Mouse (Mus musculus) CH12.LX (cell line): ENCODE results near the gene Olfml2b. TPM values are rescaled to one million over a fixed set of nuclear protein-coding genes. Genes with fewer than 3 reads are reported as not detected.
A peak's percentile ranks its signal among the peaks of the same experiment; 100 is the strongest.

Source experiments
- DNase-seq: peaks from one replicate; pipeline ENCODE4 v3.0.0-alpha.2; 2013; ENCODE audit errors: extremely low read depth
- H3K27ac ChIP-seq: 2 replicates; pipeline ENCODE4 v1.5.1; 2012; ENCODE audit warnings: low read depth, mild to moderate bottlenecking, control low read depth, moderate library complexity; ENCODE audit not compliant: insufficient read depth
- H3K27me3 ChIP-seq: replicated peaks from 2 replicates; pipeline ENCODE3; 2012; ENCODE audit warnings: inconsistent platforms
- H3K36me3 ChIP-seq, 2 experiments: replicated peaks in 1 of 2; 2 replicates each; pipeline versions ENCODE3 to v1.6.1; 2012; ENCODE audit warnings: inconsistent platforms in 1 of 2, low read length in 1 of 2, mild to moderate bottlenecking in 1 of 2, mixed read lengths in 1 of 2, moderate library complexity in 1 of 2; ENCODE audit not compliant: control insufficient read depth in 1 of 2, insufficient read depth in 1 of 2
- H3K4me1 ChIP-seq, 2 experiments: 2 replicates each; pipeline ENCODE4 v1.6.1; 2012; ENCODE audit warnings: inconsistent platforms in 1 of 2, moderate library complexity in 1 of 2; ENCODE audit not compliant: insufficient read depth in 2 of 2, control insufficient read depth in 1 of 2
- H3K4me2 ChIP-seq: 2 replicates; pipeline ENCODE4 v1.6.1; 2012; ENCODE audit warnings: low read depth, mild to moderate bottlenecking, control low read depth; ENCODE audit not compliant: poor library complexity, insufficient read depth, severe bottlenecking
- H3K4me3 ChIP-seq, 3 experiments: fragments of 150-350 bp in 1 of 3; sonication (generic) in 1 of 3; replicated peaks in 1 of 3; 2 replicates each; pipeline versions ENCODE3 to v1.5.1; 2011 to 2012; ENCODE audit warnings: low read depth in 2 of 3, low read length in 2 of 3, mild to moderate bottlenecking in 2 of 3, moderate library complexity in 2 of 3, control low read depth in 1 of 3, improper control_type of control experiment in 1 of 3, inconsistent platforms in 1 of 3, mixed read lengths in 1 of 3; ENCODE audit not compliant: poor library complexity in 1 of 3
- H3K79me2 ChIP-seq: replicated peaks from 2 replicates; pipeline ENCODE4 v1.6.1; 2012; ENCODE audit warnings: mild to moderate bottlenecking, moderate library complexity; ENCODE audit not compliant: control insufficient read depth, poor library complexity, insufficient read depth, severe bottlenecking; ENCODE audit errors: extremely low read depth
- H3K9ac ChIP-seq: 2 replicates; pipeline ENCODE4 v1.6.1; 2012; ENCODE audit warnings: low read depth, mild to moderate bottlenecking, control low read depth, moderate library complexity; ENCODE audit not compliant: insufficient read depth
- H3K9me3 ChIP-seq: replicated peaks from 2 replicates; pipeline ENCODE3; 2012; ENCODE audit warnings: low read length, inconsistent platforms, mixed read lengths
- BHLHE40 ChIP-seq: IDR thresholded peaks from 2 replicates; pipeline ENCODE4 v1.6.1; 2011; ENCODE audit warnings: mild to moderate bottlenecking, low read depth, low read length, improper control_type of control experiment
- CHD1 ChIP-seq: IDR thresholded peaks from 2 replicates; pipeline ENCODE4 v1.6.1; 2012; ENCODE audit warnings: low read depth, low read length, improper control_type of control experiment, inconsistent platforms
- E2F4 ChIP-seq: IDR thresholded peaks from 2 replicates; pipeline ENCODE4 v1.6.1; 2011; ENCODE audit warnings: low read depth, low read length, improper control_type of control experiment; ENCODE audit not compliant: insufficient replicate concordance
- ELF1 ChIP-seq: IDR thresholded peaks from 2 replicates; pipeline ENCODE4 v1.6.1; 2014; ENCODE audit warnings: low read depth, mild to moderate bottlenecking, inconsistent platforms, low read length, improper control_type of control experiment
- EP300 ChIP-seq: IDR thresholded peaks from 2 replicates; pipeline ENCODE4 v1.6.1; 2011; ENCODE audit warnings: low read length, improper control_type of control experiment
- IRF4 ChIP-seq: IDR thresholded peaks from 2 replicates; pipeline ENCODE4 v1.6.1; 2014; ENCODE audit warnings: low read depth, mild to moderate bottlenecking, inconsistent platforms, low read length, improper control_type of control experiment
- MAZ ChIP-seq: IDR thresholded peaks from 2 replicates; pipeline ENCODE4 v1.6.1; 2012; ENCODE audit warnings: low read depth, mild to moderate bottlenecking, inconsistent platforms, low read length, improper control_type of control experiment, moderate library complexity
- NRF1 ChIP-seq: IDR thresholded peaks from 2 replicates; pipeline ENCODE4 v1.6.1; 2014; ENCODE audit warnings: low read depth, mild to moderate bottlenecking, inconsistent platforms, low read length, improper control_type of control experiment, moderate library complexity
- PAX5 ChIP-seq: IDR thresholded peaks from 2 replicates; pipeline ENCODE4 v1.6.1; 2012; ENCODE audit warnings: low read length, inconsistent platforms, mixed read lengths
- POLR2A ChIP-seq: IDR thresholded peaks from 2 replicates; pipeline ENCODE4 v1.6.1; 2011; ENCODE audit warnings: low read depth, mild to moderate bottlenecking, improper control_type of control experiment, low read length
- RAD21 ChIP-seq: IDR thresholded peaks from 2 replicates; pipeline ENCODE4 v1.6.1; 2011; ENCODE audit warnings: low read depth, mild to moderate bottlenecking, low read length, improper control_type of control experiment, moderate library complexity
- TBP ChIP-seq: conservative IDR thresholded peaks from 2 replicates; pipeline ENCODE4 v1.6.1; 2011; ENCODE audit warnings: low read depth, low read length, improper control_type of control experiment
- UBTF ChIP-seq: IDR thresholded peaks from 2 replicates; pipeline ENCODE4 v1.6.1; 2012; ENCODE audit warnings: low read depth, mild to moderate bottlenecking, inconsistent platforms, low read length, improper control_type of control experiment, moderate library complexity
- USF2 ChIP-seq: conservative IDR thresholded peaks from 2 replicates; pipeline ENCODE4 v1.6.1; 2011; ENCODE audit warnings: low read depth, low read length, improper control_type of control experiment
- ZNF384 ChIP-seq: IDR thresholded peaks from 2 replicates; pipeline ENCODE4 v1.6.1; 2012; ENCODE audit warnings: low read depth, low read length, improper control_type of control experiment, inconsistent platforms
- dilution Hi-C: fragments of 300-500 bp; cut with MboI; formaldehyde crosslinking; loops from 2 replicates; pipeline ENCODE4 v1.14.3; 2020; ENCODE audit warnings: low sequenced_read_pairs; ENCODE audit not compliant: extremely low pct_unique_long_range_greater_than_20kb, extremely low pct_ligation_motif_present
- in situ Hi-C: fragments of 300-500 bp; cut with MboI; formaldehyde crosslinking; loops from 3 replicates; pipeline ENCODE4 v1.14.3; 2019; ENCODE audit warnings: low sequenced_read_pairs, low pct_ligation_motif_present, low pct_unique_long_range_greater_than_20kb, mixed read lengths
- polyA plus RNA-seq: library from polyadenylated mRNA; unstranded; fragments of >175 nt; gene quantifications from 2 replicates; pipeline ENCODE4 v1.2.1, GENCODE M21; 2012; ENCODE audit warnings: low read depth; ENCODE audit not compliant: insufficient read length
- total RNA-seq, 2 experiments: library from RNA; depleted of rRNA; stranded (reverse); fragments of 300-350 nt in 1 of 2; fragments of >200 nt in 1 of 2; gene quantifications; 2 replicates each; pipeline ENCODE4 v1.2.3; 2012 to 2014

Olfml2b gene
- total RNA-seq (2012; rRNA removed), result 0.84 and 1.0 TPM in 2 replicates
- total RNA-seq (2014; rRNA removed), result 0.35 and 0.39 TPM in 2 replicates
- 0.31 and 0.34 TPM in 2 replicates for polyA plus RNA-seq

DNA sequence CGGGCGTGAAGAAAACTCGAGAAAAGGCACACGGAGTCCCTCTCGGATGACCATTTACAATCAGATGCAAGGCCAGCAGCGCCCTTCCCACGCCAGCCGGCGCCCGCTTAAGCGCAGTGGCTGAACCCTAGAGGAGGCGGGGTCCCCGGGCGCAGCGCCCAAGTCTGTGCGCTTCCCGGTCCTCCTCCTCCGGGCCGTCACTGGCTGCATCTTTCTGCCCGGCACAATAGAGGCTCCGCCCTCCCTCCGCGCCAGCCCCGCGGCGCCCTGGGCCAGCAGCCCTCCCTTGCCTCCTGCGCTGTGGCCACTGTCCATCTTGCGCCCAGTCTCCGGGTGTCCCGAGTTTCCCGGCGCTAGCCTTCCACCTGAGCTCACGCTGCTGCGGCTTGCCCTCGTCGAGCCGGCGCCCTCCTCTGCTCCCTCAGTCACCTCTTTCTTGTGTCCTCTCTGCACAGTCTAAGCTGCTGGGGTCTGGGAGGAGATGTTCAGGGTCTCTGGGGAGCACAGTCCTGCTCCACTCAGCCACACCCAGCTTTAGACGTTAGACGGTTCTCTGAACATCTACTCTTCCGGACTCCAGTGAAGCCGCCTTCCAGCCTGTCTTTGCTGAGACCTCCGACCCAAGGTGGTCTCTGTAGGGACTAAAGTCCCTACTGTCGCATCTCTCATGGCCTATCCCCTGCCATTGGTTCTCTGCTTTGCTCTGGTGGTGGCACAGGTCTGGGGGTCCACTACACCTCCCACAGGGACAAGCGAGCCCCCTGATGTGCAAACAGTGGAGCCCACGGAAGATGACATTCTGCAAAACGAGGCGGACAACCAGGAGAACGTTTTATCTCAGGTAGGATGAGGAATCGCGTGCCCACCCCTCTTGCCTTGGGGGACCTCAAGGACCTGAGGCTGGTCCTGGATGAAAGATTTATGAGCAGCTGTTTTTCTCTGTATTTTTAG, at the start of gene Olfml2b:
Gene Olfml2b, plus strand, starts transcription at position 278 of the 951 bp plus-strand sequence.
- Histone ChIP-seq H3K27ac (no peak within 1 kb of the TSS), H3K9ac (peak within 1 kb of the TSS; percentile 53), H3K4me2 (peak within 1 kb of the TSS; percentile 79), H3K79me2 (no peaks in the 10 kb centered on the region), H3K27me3 (peaks cover 11% of the 10 kb centered on the region), H3K4me3 (peak within 1 kb of the TSS; percentile 25 to 63 (median 49)), H3K36me3 (no peaks in the 10 kb centered on the region), H3K9me3 (peaks cover 4% of the 10 kb centered on the region), H3K4me1 (peaks cover 2 to 6% of the 10 kb centered on the region in 2 experiments; a peak in 2 of 4 replicates)
- in situ Hi-C loops, result loop anchor here (25.0 kb wide), 2 partner anchors 193 to 343 kb away; partner anchors contain the start of gene Fcgr2b
- dilution Hi-C loops, result no loop called here
- TF ChIP-seq IRF4 (peak; percentile 15; the same call in 1 of the 2 replicates), POLR2A (peak; percentile 42; the same call in 1 of the 2 replicates), ELF1 (peak; percentile 56), E2F4 (no peak), UBTF (peak; percentile 66; the same call in 1 of the 2 replicates)
- DNase-seq, result peak; percentile 26

DNA sequence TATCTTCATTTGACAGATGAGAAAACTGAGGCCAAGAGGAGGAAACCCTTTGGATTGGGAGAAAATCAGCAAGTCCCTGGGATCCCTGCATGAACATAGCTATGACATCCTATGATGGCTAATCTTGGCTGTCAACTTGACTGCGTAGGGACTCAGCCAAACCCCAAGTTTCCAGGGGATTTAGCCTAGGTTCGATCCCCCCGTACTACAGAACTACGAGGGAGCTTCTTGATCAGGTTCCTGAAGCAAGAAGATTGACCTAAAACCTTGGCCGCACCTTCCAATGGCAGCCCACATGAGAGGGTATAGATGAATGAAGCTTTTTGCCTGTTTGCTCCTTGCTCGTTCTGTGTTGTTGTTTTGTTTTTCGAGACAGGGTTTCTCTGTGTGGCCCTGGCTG, 49.8 kb upstream of the Olfml2b start:
- in situ Hi-C loops (no loop called here), dilution Hi-C loops (no loop called here)
- Histone ChIP-seq H3K4me1 (no peaks in the 10 kb centered on the region; a peak in 1 of 4 replicates), H3K79me2 (no peaks in the 10 kb centered on the region), H3K27me3 (peaks cover 21% of the 10 kb centered on the region), H3K4me3 (no peak overlapping the region), H3K9me3 (no peaks in the 10 kb centered on the region), H3K36me3 (no peaks in the 10 kb centered on the region), H3K9ac (no peak overlapping the region), H3K4me2 (no peak overlapping the region), H3K27ac (no peak overlapping the region)
- no peak for DNase-seq
- TF ChIP-seq ZNF384 (no peak), PAX5 (no peak), BHLHE40 (no peak), POLR2A (no peak), USF2 (no peak), TBP (no peak), MAZ (no peak), UBTF (no peak), EP300 (no peak), NRF1 (no peak), RAD21 (no peak), CHD1 (no peak)
